8 mouse cellular contexts compared by ENCODE assay signal in genomic region chr13:51845072-51845471, GRCm38 (mm10). TPM values are rescaled to one million over a fixed set of nuclear protein-coding genes. Genes with fewer than 3 reads are reported as not detected.
DNase-seq lines count a peak whose midpoint lies in the region; ATAC-seq and TF ChIP-seq lines count a peak whose summit lies in the region.

No protein-coding gene starts in this region.

- H3K9ac ChIP-seq in hindbrain, embryonic 12.5 days = peak overlapping the region; percentile 60; the same call in 1 of the 2 replicates
- peak overlapping the region; percentile 71; the same call in 1 of the 2 replicates for H3K9ac ChIP-seq in limb, embryonic 13.5 days

- H3K27me3 ChIP-seq in thymus, adult 2 months (ENCODE audit: control insufficient read depth, insufficient read depth, low read length) = no peaks in the 10 kb centered on the region; the same call in 1 of the 2 replicates
- peaks cover 48% of the 10 kb centered on the region for H3K27me3 ChIP-seq in hindbrain, embryonic 12.5 days
- peaks cover 15% of the 10 kb centered on the region for H3K27me3 ChIP-seq in limb, embryonic 13.5 days

- TF ChIP-seq POLR2A in thymus, adult 2 months (IDR thresholded peaks at IDR 0.05; ENCODE audit: control insufficient read depth, extremely low read depth, insufficient read depth, low read length, poor library complexity) = no peak

- no peak for TF ChIP-seq CTCF in thymus, adult 2 months (IDR thresholded peaks at IDR 0.05; ENCODE audit: borderline replicate concordance, control insufficient read depth, extremely low read depth, insufficient read depth, low read length, poor library complexity)

- H3K4me3 ChIP-seq in thymus, adult 2 months (ENCODE audit: control insufficient read depth, insufficient read depth, low read length) = no peak overlapping the region
- H3K4me3 ChIP-seq in hindbrain, embryonic 12.5 days = peak overlapping the region; percentile 47
- peak overlapping the region; percentile 67 for H3K4me3 ChIP-seq in limb, embryonic 13.5 days

- DNase-seq in CD4-positive, CD25-positive, alpha-beta regulatory T cell, adult 2 months (ENCODE audit: low read depth, low spot score) = peak; percentile 70
- DNase-seq in thymus, adult 2 months = peak; percentile 13
- DNase-seq in thymus, postnatal 10 days (ENCODE audit: low spot score in 2 of 2) = no peak
- DNase-seq in naive thymus-derived CD4-positive, alpha-beta T cell, adult 2 months (ENCODE audit: low read depth) = peak; percentile 70
- DNase-seq in cerebellum, adult 8-10 months = no peak

- whole genome bisulfite sequencing in thymus, adult 2 months = 26% methylated on average over 10 of the region's 10 CpGs
- WGBS in hindbrain, embryonic 12.5 days = 9% methylated on average over 10 of the region's 10 CpGs
- 19% methylated on average over 10 of the region's 10 CpGs for WGBS in limb, embryonic 13.5 days

- H3K36me3 ChIP-seq in thymus, adult 2 months (ENCODE audit: control insufficient read depth, insufficient read depth, low read length) = no peaks in the 10 kb centered on the region
- no peaks in the 10 kb centered on the region for H3K36me3 ChIP-seq in hindbrain, embryonic 12.5 days
- H3K36me3 ChIP-seq in limb, embryonic 13.5 days = no peaks in the 10 kb centered on the region

- peak overlapping the region; percentile 84 for H3K4me2 ChIP-seq in hindbrain, embryonic 12.5 days (replicated peaks)
- peak overlapping the region; percentile 94 for H3K4me2 ChIP-seq in limb, embryonic 13.5 days (replicated peaks)

- H3K4me1 ChIP-seq in thymus, adult 2 months (replicated peaks; ENCODE audit: control insufficient read depth, insufficient read depth, low read length) = peaks cover 34% of the 10 kb centered on the region
- peaks cover 58% of the 10 kb centered on the region for H3K4me1 ChIP-seq in hindbrain, embryonic 12.5 days
- peaks cover 55% of the 10 kb centered on the region for H3K4me1 ChIP-seq in limb, embryonic 13.5 days

- ATAC-seq in CD4-positive, CD25-positive, alpha-beta regulatory T cell, adult 4 months = no peak
- no peak for ATAC-seq in hindbrain, embryonic 12.5 days (ENCODE audit: low FRiP score)
- no peak for ATAC-seq in limb, embryonic 13.5 days (ENCODE audit: low FRiP score, low read depth)

- H3K27ac ChIP-seq in thymus, adult 2 months (ENCODE audit: control insufficient read depth, insufficient read depth, low read length) = no peak overlapping the region
- H3K27ac ChIP-seq in hindbrain, embryonic 12.5 days = peak overlapping the region; percentile 93
- H3K27ac ChIP-seq in limb, embryonic 13.5 days = no peak overlapping the region

- no peaks in the 10 kb centered on the region for H3K9me3 ChIP-seq in hindbrain, embryonic 12.5 days (replicated peaks)
- no peaks in the 10 kb centered on the region for H3K9me3 ChIP-seq in limb, embryonic 13.5 days

RNA-seq across cellular contexts. Expression of gene Gadd45g, which starts 1.4 kb away (rescaled TPM):
- polyA plus RNA-seq in CD4-positive, CD25-positive, alpha-beta regulatory T cell, adult 4 months (2017; shearing (Covaris generic)) = 10 to 100 TPM; 13.0 to 18.1 TPM
- 15.0 and 16.2 TPM in 2 replicates for polyA plus RNA-seq in thymus, adult 2 months (2012; rRNA removed)
- polyA plus RNA-seq in hindbrain, embryonic 12.5 days (2016; fragmentation: Nextera tagmentation; extraction: Ambion mirVana) = 163 and 181 TPM in 2 replicates
- polyA plus RNA-seq in limb, embryonic 13.5 days (2015; fragmentation: Nextera tagmentation; extraction: Ambion mirVana) = 47.3 and 49.5 TPM in 2 replicates

RNA-seq across cellular contexts. Expression of gene Sema4d, which starts 51.5 kb away (rescaled TPM):
- 100 to 1,000 TPM; 122 to 152 TPM for polyA plus RNA-seq in CD4-positive, CD25-positive, alpha-beta regulatory T cell, adult 4 months (2017; shearing (Covaris generic))
- polyA plus RNA-seq in thymus, adult 2 months (2012; rRNA removed) = 156 and 182 TPM in 2 replicates
- polyA plus RNA-seq in hindbrain, embryonic 12.5 days (2016; fragmentation: Nextera tagmentation; extraction: Ambion mirVana) = 7.2 and 7.7 TPM in 2 replicates
- 4.4 and 5.8 TPM in 2 replicates for polyA plus RNA-seq in limb, embryonic 13.5 days (2015; fragmentation: Nextera tagmentation; extraction: Ambion mirVana)

Comparison
In these comparisons a context has a peak if more than half of its experiments do, and no peak if none do; other contexts are left out.
1. DNase-seq: peak in CD4-positive, CD25-positive, alpha-beta regulatory T cell, adult 2 months (single experiment), thymus, adult 2 months (single experiment) and naive thymus-derived CD4-positive, alpha-beta T cell, adult 2 months (single experiment); none in thymus, postnatal 10 days (0 of 2) and cerebellum, adult 8-10 months (single experiment).
2. RNA of gene Sema4d, which starts 51.5 kb away (polyA plus RNA-seq): 156 to 182 TPM in thymus, adult 2 months and 122 to 152 TPM in CD4-positive, CD25-positive, alpha-beta regulatory T cell, adult 4 months; 7.2 to 7.7 TPM in hindbrain, embryonic 12.5 days and 4.4 to 5.8 TPM in limb, embryonic 13.5 days; every median in the first group is over 10 times any median in the second.